Mouse (Mus musculus) small intestine, adult 2 months (tissue): Measurements from ENCODE around the gene Iqgap3.

Source experiments
- CTCF ChIP-seq: fragments of 200-500 bp; IDR thresholded peaks from 2 replicates; pipeline ENCODE4 v1.5.1; 2012; ENCODE audit warnings: low read depth, mild to moderate bottlenecking, control low read depth, inconsistent platforms, low read length, moderate library complexity, mixed read lengths; ENCODE audit not compliant: insufficient replicate concordance, insufficient read length; ENCODE audit errors: extremely low read depth
- POLR2A ChIP-seq: fragments of 200-500 bp; IDR thresholded peaks from 2 replicates; pipeline ENCODE4 v1.6.1; 2012; ENCODE audit warnings: low read depth, mild to moderate bottlenecking, control low read depth, inconsistent platforms, low read length, moderate library complexity

DNA sequence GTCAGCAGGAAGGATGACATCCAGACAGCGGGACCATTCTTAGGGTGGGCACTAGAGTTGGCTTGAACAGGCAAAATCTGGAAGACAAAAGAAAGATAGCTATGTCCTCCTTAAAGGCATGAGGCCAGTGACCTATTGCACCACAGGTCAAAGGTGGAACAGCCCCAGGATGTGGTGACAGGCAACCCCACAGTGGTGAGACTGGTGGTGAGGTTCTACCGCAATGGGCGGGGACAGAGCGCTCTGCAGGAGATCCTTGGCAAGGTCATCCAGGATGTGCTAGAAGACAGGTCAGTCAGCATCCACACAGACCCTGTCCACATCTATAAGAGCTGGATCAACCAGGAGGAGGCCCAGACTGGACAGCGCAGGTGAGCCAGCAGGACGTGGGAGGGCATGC is 27.4 kb downstream of the Iqgap3 start:
- no peak for TF ChIP-seq CTCF
- no peak for TF ChIP-seq POLR2A
